Mouse (Mus musculus) hindlimb bud, embryonic 11.5 days (tissue): ENCODE measurements at regions not wholly inside any gene's neighbourhood (a gene's known extent, or its start where the extent isn't known, plus 50 kb on each side); places are given as distances from the start of the nearest gene placed in this dataset.

Experiments used
- DNase-seq: peaks from one replicate; pipeline ENCODE4 v3.0.0-alpha.2; 2012; ENCODE audit warnings: low read depth, low spot score; ENCODE audit errors: extremely low spot score

GRCm38 (mm10) chr17:73048164-73048563, 59.6 kb upstream of the Lclat1 start:
- DNase-seq: no peak

GRCm38 (mm10) chr17:73052956-73053355, 54.8 kb upstream of the Lclat1 start:
- no peak for DNase-seq

GRCm38 (mm10) chr17:73053479-73054215, 54.1 kb upstream of the Lclat1 start:
- no peak for DNase-seq

- DNase-seq: no peak
Observed at GRCm38 (mm10) chr17:73054226-73054625, 53.6 kb upstream of the Lclat1 start.

GRCm38 (mm10) chr17:73055197-73055596, 52.6 kb upstream of the Lclat1 start:
- no peak for DNase-seq

GRCm38 (mm10) chr17:73055611-73056010, 52.2 kb upstream of the Lclat1 start:
- no peak for DNase-seq

GRCm38 (mm10) chr17:73056616-73057015, 51.2 kb upstream of the Lclat1 start:
- no peak for DNase-seq
